Mouse (Mus musculus): Measurements from ENCODE around the gene Mmadhc. TPM values are rescaled to one million over a fixed set of nuclear protein-coding genes. Genes with fewer than 3 reads are reported as not detected.

Gene Mmadhc
- polyA plus RNA-seq, 1 experiment from 2014 or later = 144 TPM

- no peak overlapping the region for H3K4me2 ChIP-seq (ENCODE audit: low read depth, low read length)
- no peaks in the 10 kb centered on the region for H3K27me3 ChIP-seq (ENCODE audit: control insufficient read depth, insufficient read depth, low read length)
- no peaks in the 10 kb centered on the region for H3K4me1 ChIP-seq (ENCODE audit: control insufficient read depth, insufficient read depth, low read length)
- no peaks in the 10 kb centered on the region for H3K36me3 ChIP-seq (ENCODE audit: control insufficient read depth, insufficient read depth, low read length)
- H3K9me3 ChIP-seq (ENCODE audit: control insufficient read depth, low read length) = no peaks in the 10 kb centered on the region
- no peak overlapping the region for H3K9ac ChIP-seq (replicated peaks; ENCODE audit: low read depth, low read length)
- ATAC-seq (ENCODE audit: low read depth) = 0 out of 2 replicates have a peak, but pooled peaks have one; percentile 57
- H3K4me3 ChIP-seq (ENCODE audit: low read depth, low read length) = no peak overlapping the region
- no peak overlapping the region for H3K27ac ChIP-seq (ENCODE audit: low read depth, low read length)
- 13% methylated on average over 1 of the region's 1 CpGs for WGBS
These were observed 8.4 kb upstream of the Mmadhc start for GRCm38 (mm10) chr2:50304824-50305577.

- H3K27me3 ChIP-seq (ENCODE audit: control insufficient read depth, insufficient read depth, low read length) = no peaks in the 10 kb centered on the region
- no peak overlapping the region for H3K27ac ChIP-seq (ENCODE audit: low read depth, low read length)
- H3K4me3 ChIP-seq (ENCODE audit: low read depth, low read length) = peak overlapping the region; percentile 95
- H3K36me3 ChIP-seq (ENCODE audit: control insufficient read depth, insufficient read depth, low read length) = no peaks in the 10 kb centered on the region
- H3K4me1 ChIP-seq (ENCODE audit: control insufficient read depth, insufficient read depth, low read length) = peaks cover 15% of the 10 kb centered on the region; the same call in 1 of the 2 replicates
- H3K9ac ChIP-seq (replicated peaks; ENCODE audit: low read depth, low read length) = no peak overlapping the region
- 1% methylated on average over 9 of the region's 9 CpGs for WGBS
- no peak for ATAC-seq (ENCODE audit: low read depth)
- H3K9me3 ChIP-seq (ENCODE audit: control insufficient read depth, low read length) = no peaks in the 10 kb centered on the region
- H3K4me2 ChIP-seq (ENCODE audit: low read depth, low read length) = peak overlapping the region; percentile 71
These were observed 368 bp upstream of the Mmadhc start for GRCm38 (mm10) chr2:50296987-50297350.

- H3K36me3 ChIP-seq (ENCODE audit: control insufficient read depth, insufficient read depth, low read length) = peaks cover 8% of the 10 kb centered on the region; the same call in 1 of the 2 replicates
- no peak for ATAC-seq (ENCODE audit: low read depth)
- H3K27me3 ChIP-seq (ENCODE audit: control insufficient read depth, insufficient read depth, low read length) = no peaks in the 10 kb centered on the region
- H3K9me3 ChIP-seq (ENCODE audit: control insufficient read depth, low read length) = no peaks in the 10 kb centered on the region
- peaks cover 15% of the 10 kb centered on the region; the same call in 1 of the 2 replicates for H3K4me1 ChIP-seq (ENCODE audit: control insufficient read depth, insufficient read depth, low read length)
- WGBS = 50% methylated on average over 5 of the region's 5 CpGs
- H3K9ac ChIP-seq (replicated peaks; ENCODE audit: low read depth, low read length) = peak overlapping the region; percentile 90; the same call in 1 of the 2 replicates
- no peak overlapping the region for H3K27ac ChIP-seq (ENCODE audit: low read depth, low read length)
- peak overlapping the region; percentile 71 for H3K4me2 ChIP-seq (ENCODE audit: low read depth, low read length)
- H3K4me3 ChIP-seq (ENCODE audit: low read depth, low read length) = peak overlapping the region; percentile 95
These were observed 1.0 kb downstream of the Mmadhc start for GRCm38 (mm10) chr2:50295562-50295961.

GRCm38 (mm10) chr2:50294084-50294483 is 2.5 kb downstream of the Mmadhc start:
- 87% methylated on average over 2 of the region's 2 CpGs for WGBS
- no peak for ATAC-seq (ENCODE audit: low read depth)
- no peaks in the 10 kb centered on the region for H3K27me3 ChIP-seq (ENCODE audit: control insufficient read depth, insufficient read depth, low read length)
- H3K4me1 ChIP-seq (ENCODE audit: control insufficient read depth, insufficient read depth, low read length) = peaks cover 15% of the 10 kb centered on the region; the same call in 1 of the 2 replicates
- H3K36me3 ChIP-seq (ENCODE audit: control insufficient read depth, insufficient read depth, low read length) = peaks cover 19% of the 10 kb centered on the region; the same call in 1 of the 2 replicates
- no peak overlapping the region for H3K27ac ChIP-seq (ENCODE audit: low read depth, low read length)
- no peak overlapping the region for H3K4me2 ChIP-seq (ENCODE audit: low read depth, low read length)
- no peak overlapping the region for H3K4me3 ChIP-seq (ENCODE audit: low read depth, low read length)
- H3K9me3 ChIP-seq (ENCODE audit: control insufficient read depth, low read length) = no peaks in the 10 kb centered on the region
- H3K9ac ChIP-seq (replicated peaks; ENCODE audit: low read depth, low read length) = no peak overlapping the region

- WGBS = 94% methylated on average over 3 of the region's 3 CpGs
- no peaks in the 10 kb centered on the region for H3K27me3 ChIP-seq (ENCODE audit: control insufficient read depth, insufficient read depth, low read length)
- H3K4me3 ChIP-seq (ENCODE audit: low read depth, low read length) = no peak overlapping the region
- no peak for ATAC-seq (ENCODE audit: low read depth)
- H3K4me2 ChIP-seq (ENCODE audit: low read depth, low read length) = no peak overlapping the region
- H3K4me1 ChIP-seq (ENCODE audit: control insufficient read depth, insufficient read depth, low read length) = peaks cover 15% of the 10 kb centered on the region; the same call in 1 of the 2 replicates
- H3K36me3 ChIP-seq (ENCODE audit: control insufficient read depth, insufficient read depth, low read length) = peaks cover 22% of the 10 kb centered on the region; the same call in 1 of the 2 replicates
- no peaks in the 10 kb centered on the region for H3K9me3 ChIP-seq (ENCODE audit: control insufficient read depth, low read length)
- H3K9ac ChIP-seq (replicated peaks; ENCODE audit: low read depth, low read length) = no peak overlapping the region
- no peak overlapping the region for H3K27ac ChIP-seq (ENCODE audit: low read depth, low read length)
These were observed 3.0 kb downstream of the Mmadhc start for GRCm38 (mm10) chr2:50293572-50293971.

- Histone ChIP-seq H3K27me3 (ENCODE audit: control insufficient read depth, insufficient read depth, low read length) (no peaks in the 10 kb centered on the region), H3K4me1 (ENCODE audit: control insufficient read depth, insufficient read depth, low read length) (peaks cover 15% of the 10 kb centered on the region; the same call in 1 of the 2 replicates), H3K9me3 (ENCODE audit: control insufficient read depth, low read length) (no peaks in the 10 kb centered on the region), H3K4me3 (ENCODE audit: low read depth, low read length) (no peak overlapping the region), H3K27ac (ENCODE audit: low read depth, low read length) (no peak overlapping the region), H3K36me3 (ENCODE audit: control insufficient read depth, insufficient read depth, low read length) (peaks cover 37% of the 10 kb centered on the region; the same call in 1 of the 2 replicates), H3K9ac (replicated peaks; ENCODE audit: low read depth, low read length) (no peak overlapping the region), H3K4me2 (ENCODE audit: low read depth, low read length) (no peak overlapping the region)
- no peak for ATAC-seq (ENCODE audit: low read depth)
- WGBS = 74% methylated on average over 2 of the region's 2 CpGs
These were observed 4.7 kb downstream of the Mmadhc start for GRCm38 (mm10) chr2:50291901-50292300.

- Histone ChIP-seq H3K4me2 (ENCODE audit: low read depth, low read length) (no peak overlapping the region), H3K9me3 (ENCODE audit: control insufficient read depth, low read length) (no peaks in the 10 kb centered on the region), H3K27me3 (ENCODE audit: control insufficient read depth, insufficient read depth, low read length) (no peaks in the 10 kb centered on the region), H3K27ac (ENCODE audit: low read depth, low read length) (no peak overlapping the region), H3K4me1 (ENCODE audit: control insufficient read depth, insufficient read depth, low read length) (peaks cover 15% of the 10 kb centered on the region; the same call in 1 of the 2 replicates), H3K36me3 (ENCODE audit: control insufficient read depth, insufficient read depth, low read length) (peaks cover 42% of the 10 kb centered on the region), H3K4me3 (ENCODE audit: low read depth, low read length) (no peak overlapping the region), H3K9ac (replicated peaks; ENCODE audit: low read depth, low read length) (no peak overlapping the region)
- no peak for ATAC-seq (ENCODE audit: low read depth)
- WGBS = 94% methylated on average over 2 of the region's 2 CpGs
These were observed 5.8 kb downstream of the Mmadhc start for GRCm38 (mm10) chr2:50290754-50291153.

- H3K27me3 ChIP-seq (ENCODE audit: control insufficient read depth, insufficient read depth, low read length) = no peaks in the 10 kb centered on the region
These were observed 11.8 kb downstream of the Mmadhc start for GRCm38 (mm10) chr2:50284781-50285180.

GRCm38 (mm10) chr2:50284040-50284439 is 12.6 kb downstream of the Mmadhc start:
- Histone ChIP-seq H3K27ac (ENCODE audit: low read depth, low read length) (no peak overlapping the region), H3K36me3 (ENCODE audit: control insufficient read depth, insufficient read depth, low read length) (peaks cover 39% of the 10 kb centered on the region), H3K9me3 (ENCODE audit: control insufficient read depth, low read length) (no peaks in the 10 kb centered on the region), H3K9ac (replicated peaks; ENCODE audit: low read depth, low read length) (no peak overlapping the region), H3K4me3 (ENCODE audit: low read depth, low read length) (no peak overlapping the region), H3K4me2 (ENCODE audit: low read depth, low read length) (no peak overlapping the region), H3K27me3 (ENCODE audit: control insufficient read depth, insufficient read depth, low read length) (no peaks in the 10 kb centered on the region), H3K4me1 (ENCODE audit: control insufficient read depth, insufficient read depth, low read length) (no peaks in the 10 kb centered on the region)
- 88% methylated on average over 5 of the region's 5 CpGs for WGBS
- no peak for ATAC-seq (ENCODE audit: low read depth)

More at GRCm38 (mm10) chr2:50284781-50285180, 11.8 kb downstream of the Mmadhc start:
- no peak overlapping the region for H3K9ac ChIP-seq (replicated peaks; ENCODE audit: low read depth, low read length)
- ATAC-seq (ENCODE audit: low read depth) = no peak
- WGBS = 83% methylated on average over 3 of the region's 3 CpGs
- no peak overlapping the region for H3K4me3 ChIP-seq (ENCODE audit: low read depth, low read length)
- H3K9me3 ChIP-seq (ENCODE audit: control insufficient read depth, low read length) = no peaks in the 10 kb centered on the region
- no peak overlapping the region for H3K27ac ChIP-seq (ENCODE audit: low read depth, low read length)
- H3K36me3 ChIP-seq (ENCODE audit: control insufficient read depth, insufficient read depth, low read length) = peaks cover 40% of the 10 kb centered on the region
- no peak overlapping the region for H3K4me2 ChIP-seq (ENCODE audit: low read depth, low read length)
- H3K4me1 ChIP-seq (ENCODE audit: control insufficient read depth, insufficient read depth, low read length) = no peaks in the 10 kb centered on the region

Data from neural tube, embryonic 14.5 days (tissue).